Mouse (Mus musculus): ENCODE measurements around the gene Cep104.

Cep104 gene

DNA sequence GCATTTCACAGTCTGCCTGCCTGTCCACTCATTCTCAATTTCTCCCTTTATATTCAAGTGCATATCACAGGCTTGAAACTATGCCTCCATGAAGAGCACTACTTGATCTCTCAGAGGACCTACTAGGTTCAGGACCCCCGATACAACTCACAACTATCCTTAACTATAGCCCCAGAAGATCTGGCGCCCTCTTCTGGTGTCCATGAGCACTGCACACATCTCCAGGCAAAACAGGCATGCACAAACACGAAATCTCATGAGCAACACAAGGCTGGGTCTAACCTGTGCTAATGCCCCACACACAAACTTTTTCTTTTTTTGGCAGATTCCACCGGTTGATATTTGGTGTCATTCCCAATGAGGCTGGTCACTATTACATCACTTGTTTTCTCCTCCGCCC lies 70.8 kb downstream of the Cep104 start:
- no peak for DNase-seq (ENCODE audit: low spot score in 2 of 2)

DNA sequence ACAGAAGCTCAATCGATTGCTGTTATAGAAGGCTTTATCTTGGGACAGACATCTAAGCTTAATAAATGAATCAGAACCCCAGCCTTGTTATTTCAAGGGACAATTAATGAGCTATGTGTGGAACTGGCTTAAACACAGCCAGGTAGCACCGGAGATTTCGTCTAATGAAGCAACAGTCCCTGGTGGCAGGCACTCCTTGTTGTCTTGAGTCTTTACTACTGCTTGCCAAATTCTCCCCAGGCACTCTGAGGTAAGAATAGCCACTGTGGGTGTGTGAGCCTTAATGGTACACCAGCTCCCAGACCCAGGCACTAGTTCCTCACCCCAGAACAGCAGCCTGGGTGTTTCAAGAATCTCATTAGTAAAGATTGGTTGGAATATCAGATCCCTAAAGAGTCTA lies 76.4 kb downstream of the Cep104 start:
- no peak for DNase-seq (ENCODE audit: low spot score in 2 of 2)

DNA sequence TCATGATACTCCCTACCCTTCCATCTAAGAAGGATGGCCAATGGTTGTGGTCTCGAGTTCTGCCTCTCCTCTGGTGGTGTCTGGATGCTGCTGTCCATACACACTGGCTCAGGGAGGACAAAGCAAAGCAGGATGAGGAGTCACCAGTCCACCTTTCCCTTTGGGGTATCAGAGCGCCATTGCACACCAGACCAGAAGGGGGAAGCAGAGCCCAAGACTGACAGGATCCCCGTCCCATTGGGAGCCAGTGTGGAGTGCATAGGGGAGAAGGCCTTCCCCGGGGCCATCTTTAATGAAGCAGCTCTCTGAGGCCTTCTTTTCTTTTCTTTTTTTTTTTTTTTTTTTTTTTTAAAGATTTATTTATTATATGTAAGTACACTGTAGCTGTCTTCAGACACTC lies 78.1 kb downstream of the Cep104 start:
- DNase-seq (ENCODE audit: low spot score in 2 of 2): no peak

DNA sequence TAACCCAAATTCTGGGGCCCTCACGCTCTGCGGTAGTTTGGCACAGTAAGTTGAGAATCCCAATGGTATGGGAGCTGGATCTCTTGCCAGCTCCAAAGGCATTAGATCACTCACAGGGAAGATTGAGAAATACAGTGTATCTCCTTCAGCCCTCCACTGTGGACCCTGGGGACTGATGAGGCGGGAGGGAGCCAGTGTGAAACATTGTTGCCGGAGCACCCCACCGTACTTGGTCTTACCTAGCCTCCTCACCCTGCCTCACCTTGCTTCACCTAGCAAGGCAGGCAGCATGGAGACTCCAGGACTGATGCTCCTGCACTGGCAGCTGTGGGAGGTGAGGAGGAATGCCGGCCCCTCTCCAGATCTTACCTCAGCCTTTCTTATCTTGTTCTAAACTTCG lies 80.5 kb downstream of the Cep104 start:
- DNase-seq (ENCODE audit: low spot score in 2 of 2): peak in 1 of 2 experiments; percentile 19

DNA sequence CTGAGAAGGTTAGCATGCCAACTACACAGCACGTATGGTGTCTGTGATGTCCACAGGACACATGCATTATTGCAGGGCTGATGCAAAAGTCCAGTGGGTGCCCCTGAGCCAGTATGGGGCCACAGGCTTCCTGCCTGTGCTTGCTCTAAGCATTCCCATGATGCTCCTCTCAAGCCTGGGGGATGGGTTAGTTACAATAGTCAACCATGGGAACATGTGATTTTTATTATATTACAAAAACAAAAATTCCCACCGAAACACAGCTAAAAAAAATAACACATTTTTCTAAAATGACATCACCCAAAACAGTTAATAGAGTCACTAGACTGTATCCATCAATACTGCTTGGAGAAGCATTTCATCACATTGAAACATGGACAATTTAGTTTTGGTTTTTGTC lies 81.1 kb downstream of the Cep104 start:
- DNase-seq (ENCODE audit: low spot score in 2 of 2): no peak

DNA sequence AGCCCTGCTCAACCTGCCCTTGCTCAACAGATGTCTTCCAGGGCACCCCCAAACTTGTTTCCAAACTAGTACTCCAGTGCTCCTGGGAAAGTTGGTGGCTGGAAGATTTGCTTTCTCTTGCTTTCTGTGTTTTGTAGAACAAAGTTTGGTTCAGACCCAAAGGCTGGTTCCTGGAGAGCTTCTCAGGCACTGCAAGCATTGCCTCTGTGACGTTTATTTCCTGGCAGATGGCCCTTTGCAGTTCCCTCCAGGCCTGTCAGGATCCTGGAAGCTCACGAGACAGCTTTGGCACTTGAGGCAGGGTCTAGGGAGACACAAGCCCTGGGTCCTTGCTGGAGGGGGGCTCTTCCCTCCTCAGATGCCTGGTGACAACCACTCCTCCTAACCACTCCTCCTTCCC lies 81.7 kb downstream of the Cep104 start:
- peak in 1 of 2 experiments; percentile 26 for DNase-seq (ENCODE audit: low spot score in 2 of 2)

DNA sequence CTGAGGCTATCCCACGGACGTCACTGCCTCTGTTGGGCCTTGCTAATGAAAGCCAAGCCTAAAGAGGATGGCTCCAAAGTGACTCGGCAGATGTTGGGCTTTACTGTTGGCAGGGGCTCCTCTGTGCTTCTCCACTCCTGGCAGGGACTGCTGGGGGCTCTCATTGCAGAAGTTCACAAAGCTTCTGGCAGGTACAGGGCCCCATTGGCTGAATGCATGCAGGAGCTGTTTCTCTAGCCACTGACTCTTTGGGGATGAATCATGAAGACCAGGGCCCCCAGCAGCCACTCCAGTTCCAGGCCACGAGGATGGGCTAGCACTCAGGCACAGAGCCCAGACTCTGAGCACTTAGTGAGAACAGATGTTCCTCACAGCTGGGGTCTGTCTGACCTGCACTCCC lies 82.7 kb downstream of the Cep104 start:
- DNase-seq (ENCODE audit: low spot score in 2 of 2): no peak
